Mouse (Mus musculus) adrenal gland, postnatal 4 days (tissue): Measurements from ENCODE around the gene Ociad1. TPM values are rescaled to one million over a fixed set of nuclear protein-coding genes. Genes with fewer than 3 reads are reported as not detected.
A peak's percentile ranks its signal among the peaks of the same experiment; 100 is the strongest.

Source experiments
- DNase-seq, 2 experiments: peaks; one replicate each; pipeline ENCODE4 v3.0.0; 2021 to 2022; ENCODE audit warnings: low spot score in 2 of 2, mixed read lengths in 2 of 2
- long read RNA-seq, 2 experiments: library from polyadenylated mRNA; stranded (forward); transcript quantifications; one replicate each; pipeline ENCODE4 v2.0.0; 2021
- total RNA-seq, 2 experiments: library from RNA; stranded (reverse); gene quantifications; 2 replicates each; pipeline ENCODE4 v1.2.3; 2021

Gene Ociad1
- total RNA-seq: 100 to 1,000 TPM; 203 to 214 TPM
- long read RNA-seq, experiment 1, transcript Ociad1-201 (9 exons, 1,523 nt): major isoform, 36 of 47 reads
- long read RNA-seq, experiment 1, partial matches to known transcripts: 2 of 47 reads
- long read RNA-seq, experiment 1, other reads (novel, unspliced or antisense): 9 of 47 reads
- long read RNA-seq, experiment 2, transcript Ociad1-201 (9 exons, 1,523 nt): major isoform, 41 of 69 reads
- long read RNA-seq, experiment 2, partial matches to known transcripts: 1 of 69 reads
- long read RNA-seq, experiment 2, other reads (novel, unspliced or antisense): 21 of 69 reads

DNA sequence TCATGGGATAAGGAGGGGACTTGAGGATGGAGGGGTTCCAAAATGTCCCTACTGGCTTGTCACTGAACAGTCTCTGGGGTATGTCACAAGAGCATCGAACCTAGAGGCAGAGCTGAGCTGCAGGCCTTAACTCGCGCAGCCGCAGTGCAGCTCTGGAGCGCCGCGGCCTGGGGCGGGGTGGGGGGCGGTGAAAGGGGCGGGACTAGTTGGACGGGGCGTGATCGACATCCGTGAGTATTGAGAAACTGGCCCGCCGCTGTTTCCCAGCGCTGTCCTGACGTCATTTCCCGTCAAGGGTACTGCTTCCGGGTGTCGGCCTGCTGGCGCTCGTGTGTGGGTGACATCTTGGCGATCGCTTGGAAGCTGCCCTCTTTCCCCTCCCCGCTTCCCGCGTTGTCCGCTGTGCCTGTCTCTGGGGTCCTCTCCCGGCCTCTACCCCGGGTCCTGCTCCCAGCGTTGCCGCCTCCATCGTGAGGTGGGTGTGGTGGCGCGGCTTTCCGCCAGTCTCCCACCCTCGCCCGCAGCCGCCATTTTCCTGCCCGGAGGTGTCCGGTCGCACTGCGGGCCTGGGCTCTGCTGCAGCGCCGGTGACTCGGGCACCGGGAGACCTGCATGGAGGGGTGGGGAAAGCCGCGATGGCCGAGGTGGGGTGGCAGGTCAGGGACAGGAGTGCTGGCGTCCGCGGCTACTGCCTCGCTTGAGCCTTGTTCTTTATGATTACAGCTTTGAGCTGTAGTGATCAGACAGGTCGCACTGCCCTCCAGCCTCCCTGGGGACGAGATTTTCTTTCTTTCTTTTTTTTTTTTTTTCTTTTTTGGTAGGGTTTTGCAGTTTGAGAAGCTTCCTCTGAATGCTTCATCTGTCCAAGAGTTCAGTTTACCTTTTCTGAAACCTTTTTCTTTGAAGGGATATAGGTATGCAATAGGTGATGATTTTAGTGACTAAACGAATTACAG lies at the start of gene Ociad1:
Gene Ociad1, plus strand, starts transcription at position 283 of the 956 bp plus-strand sequence.
- DNase-seq: peak; percentile 79 to 88

DNA sequence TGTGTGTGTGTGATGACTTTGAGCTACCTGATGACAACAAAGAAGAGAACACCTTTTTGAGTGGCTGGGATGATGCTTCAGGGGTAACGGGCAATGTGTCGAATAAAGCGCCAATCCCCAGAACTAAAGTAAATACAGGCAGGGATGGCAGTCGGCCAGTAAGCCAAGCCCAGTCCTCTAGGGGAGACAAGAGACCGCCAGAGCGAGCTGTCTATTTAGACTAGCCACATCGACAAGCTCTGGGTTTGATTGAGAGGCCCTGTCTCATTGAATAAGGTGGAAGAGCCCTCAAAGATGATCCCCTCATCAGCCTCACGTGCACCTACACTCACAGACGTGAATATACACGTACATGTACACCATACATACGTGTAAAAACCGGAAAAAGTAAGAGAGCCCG lies 48.2 kb upstream of the Ociad1 start:
- no peak for DNase-seq

DNA sequence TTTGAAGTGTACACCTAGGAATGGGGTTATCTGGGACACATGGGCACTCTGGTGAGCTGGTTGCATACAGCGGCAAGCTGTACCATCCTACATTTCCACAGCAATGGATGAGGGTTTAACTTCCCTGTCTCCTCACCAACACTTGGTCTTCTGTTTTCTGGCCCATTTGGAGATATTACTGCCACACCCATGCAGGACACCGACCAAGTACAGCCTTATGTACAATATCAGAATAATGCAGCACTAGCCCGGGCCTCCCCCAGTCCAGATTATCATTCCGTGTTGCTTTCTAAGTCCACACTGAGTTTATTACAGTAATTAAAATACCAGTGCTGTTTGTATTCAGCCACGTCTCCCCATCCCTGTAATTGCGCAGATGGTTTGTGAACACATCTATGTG lies 46.2 kb upstream of the Ociad1 start:
- DNase-seq: no peak

DNA sequence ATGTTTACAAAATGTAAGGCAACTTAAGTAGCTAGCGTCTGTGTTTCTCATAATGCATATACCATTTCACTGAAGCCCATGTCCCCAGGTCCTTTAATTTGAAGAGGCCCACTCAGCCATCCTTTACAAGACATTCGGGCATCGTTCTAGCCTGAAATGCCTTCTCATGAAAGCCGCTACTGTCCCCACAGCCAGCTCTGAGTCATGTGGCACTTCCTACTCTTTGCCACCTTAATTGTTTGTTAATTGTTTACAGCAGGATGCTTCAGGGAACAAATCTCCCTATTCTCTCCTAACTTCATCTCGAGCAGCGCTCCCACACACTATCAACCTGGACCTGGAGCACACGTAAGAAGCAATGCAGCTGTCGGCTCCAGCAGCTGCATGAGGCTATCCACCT lies 44.4 kb upstream of the Ociad1 start:
- DNase-seq: no peak

DNA sequence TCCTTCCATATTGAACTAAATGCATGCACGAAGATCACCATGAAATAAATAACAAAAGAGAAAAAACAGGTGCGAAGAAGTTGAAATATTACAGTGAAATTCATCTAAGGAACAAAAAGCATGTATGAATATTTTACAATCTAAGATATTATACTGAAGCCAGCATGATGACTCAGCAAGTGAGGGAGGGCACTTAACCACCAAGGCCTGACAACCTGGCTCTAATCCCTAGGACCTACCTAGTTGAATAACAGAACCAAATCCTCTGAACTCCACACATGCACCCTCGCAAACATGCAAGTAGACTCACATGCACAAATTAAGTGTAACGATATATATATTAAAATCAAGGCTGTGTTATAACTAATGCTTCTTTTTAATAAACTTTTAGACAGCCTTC lies 43.2 kb upstream of the Ociad1 start:
- no peak for DNase-seq

DNA sequence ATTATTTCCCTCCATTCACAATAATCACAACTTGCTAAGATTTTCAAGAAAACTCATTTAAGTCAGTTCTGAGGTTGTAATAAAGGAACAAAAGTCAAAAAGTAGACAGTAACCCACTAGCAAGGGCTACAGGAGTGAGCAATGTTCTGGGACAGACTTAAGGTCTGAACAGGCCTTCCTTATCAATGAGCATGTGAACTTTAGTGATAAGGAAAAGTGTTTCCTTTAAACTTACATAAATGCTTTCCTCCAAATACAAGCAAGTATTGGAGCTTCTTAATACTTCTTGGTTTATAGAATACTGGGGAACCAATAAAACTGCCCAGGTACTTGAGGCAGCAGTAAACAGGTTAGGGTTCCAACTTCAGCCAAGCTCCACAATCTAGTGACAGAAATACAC lies 39.8 kb upstream of the Ociad1 start:
- no peak for DNase-seq

DNA sequence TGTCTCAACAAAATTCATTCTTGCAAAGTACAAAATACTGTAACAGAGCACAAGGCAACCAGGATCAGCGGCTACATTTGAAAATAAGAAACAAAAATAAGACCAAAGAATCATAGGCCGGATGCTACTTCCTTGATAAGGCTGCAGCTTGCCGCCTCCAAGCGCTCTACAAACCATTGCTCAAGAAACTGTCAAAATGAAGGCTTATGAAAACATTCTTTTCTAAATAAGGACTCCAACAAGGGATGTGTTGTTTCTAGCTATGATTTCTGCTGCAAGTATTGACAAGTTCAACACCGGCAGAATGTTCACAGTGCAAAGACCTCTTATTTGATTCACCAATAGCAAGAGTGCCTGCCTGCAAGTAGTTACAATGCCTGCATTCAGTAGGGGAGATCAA lies 37.9 kb upstream of the Ociad1 start:
- no peak for DNase-seq

DNA sequence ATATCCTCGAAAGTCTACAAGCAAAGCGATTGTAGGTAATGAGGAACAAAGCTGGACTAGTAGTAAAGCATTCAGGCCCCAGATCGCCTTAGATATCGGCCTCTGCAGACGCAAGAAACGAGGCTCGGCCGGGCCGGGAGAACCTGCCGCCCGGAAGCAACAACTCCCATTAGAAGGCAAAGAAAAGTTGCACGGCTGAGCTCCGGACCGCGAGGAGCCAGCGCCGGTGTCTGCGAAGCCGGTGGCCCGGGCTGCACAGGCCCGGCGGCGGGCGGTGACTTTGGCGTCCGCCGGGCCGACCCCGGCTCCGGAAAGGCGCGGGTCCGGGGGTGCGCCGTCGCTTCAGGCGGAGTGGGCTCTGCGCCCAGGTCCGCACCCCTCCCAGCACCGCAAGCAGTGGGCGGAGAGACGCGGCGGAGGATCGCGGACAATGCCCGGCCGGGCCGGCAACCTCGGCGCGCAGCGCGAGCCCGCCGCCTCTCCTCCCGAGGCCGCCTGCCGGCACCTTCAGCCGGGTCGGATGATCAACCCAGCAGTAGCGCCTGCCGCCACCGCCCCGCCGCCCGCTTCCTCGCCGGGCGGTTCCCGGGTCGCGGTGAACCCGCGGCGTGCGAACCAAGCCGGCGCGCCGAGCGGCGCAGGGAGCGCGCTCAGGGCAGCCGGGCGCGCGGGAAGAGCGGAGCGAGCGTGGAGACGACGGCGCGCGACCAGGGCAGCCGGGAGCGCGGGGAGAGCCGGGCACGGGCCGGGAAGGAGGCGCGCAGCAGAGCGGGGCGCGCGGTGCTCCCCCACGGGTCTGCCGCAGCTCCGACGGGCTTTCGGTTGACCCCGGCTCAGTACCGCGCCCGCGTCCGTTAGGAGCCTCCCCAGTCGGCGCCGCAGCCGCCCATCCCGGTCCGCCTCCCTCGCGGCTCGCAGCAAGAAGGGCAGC lies 37.0 kb upstream of the Ociad1 start:
- DNase-seq: peak; percentile 27 to 32

DNA sequence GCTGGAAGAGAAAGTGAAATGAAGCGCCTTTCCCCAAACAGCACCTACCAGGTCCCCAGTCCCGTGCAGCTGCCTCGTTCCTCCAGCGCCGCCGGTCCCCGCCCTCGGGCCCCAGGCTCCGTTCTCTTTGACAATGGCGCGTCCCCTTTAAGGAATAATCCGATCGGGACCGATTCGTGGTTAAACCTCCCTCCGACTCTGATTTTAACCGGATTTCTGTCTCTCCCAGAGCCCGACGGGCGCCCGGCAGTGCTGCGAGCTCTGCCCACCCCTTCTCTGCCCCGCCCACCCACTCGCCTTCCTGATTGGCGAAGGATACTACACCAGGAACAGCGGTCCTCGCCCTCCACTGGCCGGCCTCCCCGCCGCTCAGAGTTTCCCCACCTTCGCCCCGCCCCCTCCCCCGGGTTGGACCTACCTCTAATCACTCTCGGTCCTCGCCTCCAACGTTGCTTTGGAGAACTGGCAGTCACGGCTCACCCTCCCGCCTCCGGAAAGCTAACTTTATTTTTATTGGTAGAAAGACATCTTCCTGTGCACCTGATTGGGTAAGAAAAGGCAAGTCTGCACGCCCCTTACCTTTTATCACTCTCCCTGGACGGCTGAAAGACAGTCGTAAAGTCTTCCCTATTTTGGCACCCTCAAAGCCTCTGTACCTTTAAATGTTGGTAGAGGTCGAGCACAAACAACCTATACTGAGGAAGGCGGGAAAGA lies 36.1 kb upstream of the Ociad1 start, which contains the start of gene Fryl:
Gene Fryl, minus strand, starts transcription at position 268 of the 714 bp plus-strand sequence.
- peak; percentile 92 to 94 for DNase-seq

DNA sequence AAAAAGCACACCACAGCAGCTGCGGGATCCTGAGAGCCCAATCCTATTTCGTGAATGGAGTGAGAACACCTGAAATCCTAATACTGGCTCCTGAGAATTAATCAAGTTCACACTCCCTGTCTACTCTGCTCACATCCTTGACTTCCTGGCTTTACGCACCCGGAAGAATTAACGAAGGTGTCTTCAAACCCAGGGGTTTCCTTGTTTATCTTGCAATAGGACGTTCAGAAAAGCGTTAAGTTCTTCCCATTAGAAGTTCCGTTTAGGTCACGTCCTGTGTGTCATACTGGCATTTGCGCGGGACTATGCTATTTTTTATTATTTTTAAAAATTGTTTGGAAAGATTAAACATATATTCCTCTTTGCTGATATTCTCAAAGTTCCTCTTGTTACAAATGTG lies 35.5 kb upstream of the Ociad1 start:
- no peak for DNase-seq

DNA sequence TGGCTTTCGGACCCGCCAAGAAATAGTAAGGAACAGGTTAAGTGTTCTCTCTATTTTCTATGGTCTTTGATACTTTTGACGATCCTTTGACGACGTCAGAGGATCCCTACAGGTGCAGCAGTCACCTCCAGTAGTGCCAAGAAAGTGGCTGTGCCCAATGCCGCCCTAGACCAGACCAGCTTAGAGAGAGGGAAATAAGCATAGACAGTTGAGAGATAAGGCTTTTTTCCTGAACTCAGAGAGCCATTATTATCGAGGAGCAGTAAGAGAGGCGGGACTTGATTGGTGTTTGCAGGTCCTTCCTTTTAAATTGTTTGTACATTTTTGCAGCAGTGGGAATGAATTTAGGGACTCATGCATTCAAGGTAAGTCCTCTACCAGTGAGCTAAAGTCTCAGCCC lies 34.9 kb upstream of the Ociad1 start:
- no peak for DNase-seq

DNA sequence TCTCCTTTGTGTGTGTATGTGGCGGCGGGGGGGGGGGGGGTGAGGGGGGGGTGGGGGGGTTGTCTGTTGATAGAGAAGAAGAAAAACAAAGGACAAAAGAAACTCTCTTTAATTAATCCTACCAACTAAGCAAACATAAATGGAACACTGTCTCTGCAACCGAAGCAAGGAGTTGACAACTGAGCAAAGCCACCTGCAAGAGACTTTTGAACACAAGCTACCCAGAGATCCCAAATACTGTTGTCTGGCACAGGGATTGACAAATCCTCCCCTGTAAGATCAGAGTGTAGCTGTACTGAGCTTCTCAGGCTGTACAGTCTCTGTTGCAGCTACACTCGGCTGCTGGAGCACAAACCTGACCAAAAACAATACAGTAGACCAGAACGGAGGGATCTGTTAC lies 28.5 kb upstream of the Ociad1 start:
- no peak for DNase-seq

DNA sequence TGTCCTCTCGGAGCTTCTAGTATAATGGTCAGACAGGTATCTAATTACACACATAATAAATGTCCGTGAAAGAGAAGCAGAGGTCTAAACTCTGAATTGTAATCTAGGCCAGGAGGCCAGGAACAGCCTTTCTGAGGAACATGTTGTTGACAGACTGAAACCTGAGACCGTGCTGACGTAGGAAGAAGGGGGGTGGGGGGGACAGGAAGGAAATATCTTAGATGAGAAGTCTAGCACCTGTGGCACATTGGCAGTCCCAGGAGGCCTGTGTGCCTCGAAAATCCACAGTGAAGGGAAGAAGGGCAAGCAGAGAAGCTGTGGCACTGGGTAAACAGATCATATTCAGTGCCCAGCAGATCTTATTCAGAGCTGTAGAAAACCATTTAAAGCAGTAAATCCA lies 27.1 kb upstream of the Ociad1 start:
- DNase-seq: no peak

DNA sequence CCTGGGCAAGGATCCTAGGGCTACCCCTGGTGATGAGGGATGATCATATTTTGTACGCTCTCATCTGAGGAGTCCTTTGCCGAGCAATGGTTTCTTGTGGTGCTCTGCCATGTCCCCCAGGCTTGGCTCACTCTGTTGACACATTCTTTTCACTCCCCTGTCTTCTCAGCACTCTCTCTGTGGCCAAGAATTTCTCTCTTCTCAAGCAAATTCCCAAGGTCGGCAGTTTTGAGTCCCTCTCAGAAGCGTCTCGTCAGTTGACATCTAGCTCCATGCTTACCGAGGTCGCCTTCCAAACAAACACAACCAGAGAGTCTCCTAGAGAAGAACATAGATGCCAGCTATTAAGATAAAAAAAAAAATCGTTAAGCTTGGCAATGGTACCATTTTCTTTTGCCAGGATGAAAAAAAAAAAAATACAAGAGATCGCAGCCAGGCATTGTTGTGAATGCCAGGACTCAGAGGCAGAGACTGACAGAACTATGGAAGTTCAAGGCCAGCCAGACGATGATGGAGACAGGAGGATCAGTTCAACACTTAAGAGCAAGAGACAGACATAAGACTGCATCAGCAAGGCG lies 23.9 kb upstream of the Ociad1 start:
- no peak for DNase-seq

DNA sequence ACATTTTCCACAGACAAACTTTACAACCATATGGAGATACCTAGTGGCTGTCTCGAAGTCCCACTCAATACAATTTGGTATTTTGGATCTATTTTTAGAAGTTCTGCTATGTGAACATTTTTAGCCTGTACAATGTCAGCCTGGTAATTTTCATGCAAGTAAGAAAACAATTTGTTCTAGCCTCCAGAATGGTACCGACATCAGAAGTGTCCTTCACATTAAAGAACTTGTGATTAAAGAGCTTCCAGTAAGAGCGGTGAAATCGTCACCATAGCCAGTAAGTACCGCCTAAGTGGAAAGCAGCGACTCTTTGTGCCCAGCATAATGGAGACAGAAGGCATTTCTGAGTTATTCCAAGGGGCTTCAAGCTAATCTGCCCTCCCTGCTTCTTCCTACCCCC lies 22.0 kb upstream of the Ociad1 start:
- DNase-seq: no peak

DNA sequence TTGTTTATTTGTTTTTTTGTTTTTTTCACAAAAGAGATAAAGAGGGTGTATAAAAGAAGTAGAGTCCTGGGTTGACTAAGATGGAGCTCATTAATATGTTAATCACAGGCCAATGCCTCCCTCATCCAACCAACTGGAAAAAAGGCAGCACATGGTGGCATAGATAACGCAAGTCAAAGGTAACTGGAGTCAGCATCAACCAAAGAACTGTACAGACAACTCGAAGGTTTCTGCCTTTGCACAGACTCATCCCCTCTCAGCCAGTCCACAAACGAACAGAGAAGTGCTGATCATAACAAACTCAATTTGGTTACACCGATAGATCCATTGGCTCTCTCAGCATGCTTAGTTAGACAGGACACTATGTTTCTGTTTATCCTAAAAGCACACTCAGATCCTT lies 19.4 kb upstream of the Ociad1 start:
- DNase-seq: no peak

DNA sequence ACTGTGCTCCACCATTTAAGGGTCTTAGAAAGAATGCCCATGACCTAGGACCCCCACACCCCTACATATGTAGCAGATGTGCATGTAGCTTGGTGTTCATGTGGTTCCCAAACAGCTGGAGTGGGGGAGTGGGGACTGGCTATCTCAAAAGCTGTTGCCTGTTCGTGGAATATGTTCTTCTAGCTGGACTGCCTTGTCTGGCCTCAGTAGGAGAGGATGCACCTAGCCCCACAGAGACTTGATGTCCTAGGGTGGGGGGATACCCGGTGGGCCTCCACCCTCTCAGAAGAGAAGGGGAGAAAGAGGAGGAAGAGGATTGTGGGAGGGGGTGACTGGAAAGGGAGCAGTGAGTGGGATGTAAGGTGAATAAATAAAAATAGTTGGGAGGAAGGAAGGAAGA lies 17.6 kb upstream of the Ociad1 start:
- no peak for DNase-seq

DNA sequence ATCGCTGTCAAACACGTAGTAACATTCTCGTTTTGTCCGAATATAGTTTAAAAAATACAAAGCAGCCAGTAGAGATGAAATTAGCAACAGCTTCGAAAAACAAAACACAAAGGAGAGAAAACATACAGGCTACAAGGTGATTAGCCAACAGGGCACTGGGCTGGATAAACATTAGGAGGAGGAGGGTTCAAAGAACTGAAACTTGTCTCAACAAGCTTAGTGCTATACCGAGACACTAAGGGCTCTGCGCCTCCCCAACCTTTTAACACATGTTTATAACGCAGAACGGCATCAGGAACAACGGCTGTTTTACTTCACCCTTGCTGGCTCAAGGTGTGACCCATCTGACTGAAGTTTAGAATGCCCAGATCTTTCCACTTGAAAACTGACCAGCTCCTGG lies 13.4 kb upstream of the Ociad1 start:
- no peak for DNase-seq

DNA sequence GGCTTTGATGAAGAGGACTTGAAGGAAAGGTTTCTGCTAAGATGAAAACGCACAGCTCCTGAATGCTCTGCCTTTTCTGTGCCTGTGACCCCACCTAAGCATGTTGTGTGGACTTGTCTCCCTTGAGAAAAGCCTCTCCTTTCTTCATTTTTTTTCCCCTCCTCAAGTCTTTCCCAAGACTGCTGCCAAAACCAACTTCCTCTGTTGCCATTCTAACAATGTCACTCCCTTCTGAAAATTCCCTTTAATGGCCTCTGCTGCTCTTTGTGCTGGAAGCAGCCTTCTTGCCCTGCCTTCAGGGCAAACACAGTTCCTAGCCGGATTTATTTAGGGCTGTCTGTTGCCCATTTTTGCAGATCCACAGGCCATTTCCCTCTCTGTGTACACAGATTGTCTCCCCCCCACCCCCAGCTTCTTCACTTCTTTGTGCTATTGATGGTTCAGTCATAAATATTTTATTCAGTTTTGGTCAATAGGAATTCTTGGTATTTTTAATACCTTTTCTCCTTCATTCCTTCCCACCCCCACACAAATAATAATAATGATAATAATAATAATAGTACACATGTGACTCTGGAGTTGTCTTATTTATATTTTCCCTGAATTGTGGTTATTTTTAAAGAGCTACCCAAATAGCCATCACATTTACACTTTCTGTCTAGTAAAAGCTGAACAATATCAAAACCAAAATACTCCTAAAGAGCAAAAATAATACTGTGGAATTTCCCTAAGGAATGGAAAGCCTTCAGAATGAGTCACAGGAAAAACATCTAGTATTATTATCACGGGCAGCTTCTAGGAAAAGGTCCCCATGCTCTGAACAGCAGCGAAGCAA lies 12.6 kb upstream of the Ociad1 start:
- DNase-seq: no peak

DNA sequence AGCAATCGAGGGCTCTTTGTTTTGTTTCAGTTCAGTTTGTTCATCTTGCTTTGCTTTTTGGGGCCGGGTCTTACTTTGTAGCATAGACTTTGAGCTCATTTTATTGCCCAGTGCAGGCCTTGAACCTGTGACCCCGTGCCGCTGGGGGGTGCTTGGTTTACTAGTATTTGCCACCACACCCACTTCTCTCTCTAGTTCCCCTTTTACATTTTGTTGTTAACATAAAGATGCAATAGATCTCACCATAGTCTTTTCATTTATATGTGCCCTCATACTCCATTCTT lies 12.1 kb upstream of the Ociad1 start:
- DNase-seq: no peak
